Mouse (Mus musculus) ES-Bruce4 (cell line): ENCODE results near the gene Slc16a11.

Experiments used
- CTCF ChIP-seq: IDR thresholded peaks from one replicate; pipeline ENCODE4 v1.8.1; 2011; ENCODE audit warnings: low read depth, low read length
- POLR2A ChIP-seq: IDR thresholded peaks from one replicate; pipeline ENCODE4 v1.8.1; 2011; ENCODE audit warnings: low read length; ENCODE audit not compliant: insufficient read depth

DNA sequence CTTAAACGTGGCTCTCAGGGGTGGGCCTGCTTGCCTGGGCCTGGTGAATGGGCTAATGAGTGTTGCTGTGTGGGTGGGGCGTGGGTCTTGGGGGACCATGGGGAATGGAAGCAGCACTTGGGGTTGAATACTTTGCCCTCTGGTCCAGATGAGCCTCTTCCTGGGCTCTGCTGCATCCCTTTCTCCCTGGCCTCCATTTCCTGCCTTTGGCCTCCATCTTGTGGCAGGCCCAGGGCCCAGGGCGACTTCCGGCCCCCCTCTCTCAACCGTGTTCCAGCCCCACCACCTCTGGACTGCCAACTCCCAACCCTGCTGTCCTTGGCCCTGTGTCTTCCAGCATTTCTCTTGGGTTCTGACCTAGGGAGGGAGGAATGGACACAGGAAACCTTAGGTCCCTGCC, 21.5 kb downstream of the Slc16a11 start:
- TF ChIP-seq POLR2A (no peak), CTCF (no peak)
